Mouse (Mus musculus) midbrain, embryonic 11.5 days (tissue): ENCODE measurements around the gene Acox1. TPM values are rescaled to one million over a fixed set of nuclear protein-coding genes. Genes with fewer than 3 reads are reported as not detected.

Experiments
- ATAC-seq: fragments of 200-750 bp; cut with Nextera tagmentation; 2 replicates; pipeline ENCODE4 v1.8.0; 2017; ENCODE audit warnings: moderate TSS enrichment, moderate library complexity; ENCODE audit not compliant: low FRiP score
- DNase-seq: peaks from one replicate; pipeline ENCODE4 v3.0.0; 2015; ENCODE audit warnings: low spot score; ENCODE audit errors: missing footprints
- H3K27ac ChIP-seq: fragments of 300-500 bp; sonication (generic); 2 replicates; pipeline ENCODE4 v1.5.1; 2014; ENCODE audit warnings: low read depth, low read length
- H3K27me3 ChIP-seq: fragments of 300-500 bp; sonication (generic); 2 replicates; pipeline ENCODE4 v1.6.1; 2014; ENCODE audit warnings: mild to moderate bottlenecking, low read length, moderate library complexity, mixed read lengths; ENCODE audit not compliant: control insufficient read depth, insufficient read depth
- H3K36me3 ChIP-seq: fragments of 300-500 bp; sonication (generic); 2 replicates; pipeline ENCODE4 v1.6.1; 2014; ENCODE audit warnings: mild to moderate bottlenecking, low read length, moderate library complexity, mixed read lengths; ENCODE audit not compliant: control insufficient read depth, insufficient read depth
- H3K4me1 ChIP-seq: fragments of 300-500 bp; sonication (generic); 2 replicates; pipeline ENCODE4 v1.6.1; 2014; ENCODE audit warnings: low read length; ENCODE audit not compliant: control insufficient read depth, insufficient read depth
- H3K4me2 ChIP-seq: fragments of 300-500 bp; sonication (generic); 2 replicates; pipeline ENCODE4 v1.6.1; 2014; ENCODE audit warnings: mild to moderate bottlenecking, moderate library complexity
- H3K4me3 ChIP-seq: fragments of 300-500 bp; sonication (generic); 2 replicates; pipeline ENCODE4 v1.5.1; 2014; ENCODE audit warnings: low read depth, low read length
- H3K9ac ChIP-seq: fragments of 300-500 bp; sonication (generic); 2 replicates; pipeline ENCODE4 v1.6.1; 2014; ENCODE audit warnings: low read length
- H3K9me3 ChIP-seq: fragments of 300-500 bp; sonication (generic); 2 replicates; pipeline ENCODE4 v1.6.1; 2016; ENCODE audit warnings: low read length; ENCODE audit not compliant: control insufficient read depth
- WGBS: fragments of 180-500 bp; shearing (Covaris S2); extraction: QIAGEN DNeasy Blood & Tissue Kit; methylation state at CpG from one replicate; pipeline ENCODE4 v1.1.7; 2014; 5-methylcytosine and 5-hydroxymethylcytosine counted together
- polyA plus RNA-seq: library from polyadenylated mRNA; unstranded; fragments of >200 nt; fragmentation: Nextera tagmentation; extraction: Ambion mirVana; gene quantifications from 2 replicates; pipeline ENCODE4 v1.2.1, GENCODE M21; 2014

Acox1 gene
- polyA plus RNA-seq, 1 experiment from 2014 or later, result 36.1 TPM

GRCm38 (mm10) chr11:116232427-116232826 is 33.6 kb upstream of the Acox1 start:
- H3K9ac ChIP-seq, result no peak overlapping the region

DNA sequence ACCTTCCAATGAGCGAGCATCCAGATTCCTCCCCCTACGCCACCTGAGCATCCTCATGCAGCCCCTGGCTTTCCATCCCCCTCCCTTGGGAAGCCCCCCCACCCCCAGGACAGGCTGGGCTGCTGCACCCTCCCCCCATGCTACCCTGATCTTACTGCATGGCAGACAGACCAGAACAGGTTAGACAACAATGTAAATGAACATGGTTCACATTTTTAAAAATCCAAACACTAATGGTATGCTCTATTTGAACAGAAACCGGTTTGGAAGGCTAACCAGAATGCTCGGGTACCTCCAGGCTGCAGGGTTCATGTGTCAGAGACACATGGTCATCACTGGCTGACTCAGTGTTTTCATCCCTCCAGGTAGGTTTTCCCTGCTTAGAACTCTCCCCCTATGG is 29.9 kb upstream of the Acox1 start:
- ATAC-seq (no peak), DNase-seq (no peak)
- Histone ChIP-seq H3K36me3 (no peaks in the 10 kb centered on the region), H3K9ac (no peak overlapping the region), H3K27ac (no peak overlapping the region), H3K4me3 (no peak overlapping the region), H3K27me3 (peaks cover 9% of the 10 kb centered on the region), H3K9me3 (no peaks in the 10 kb centered on the region), H3K4me2 (no peak overlapping the region), H3K4me1 (no peaks in the 10 kb centered on the region)
- WGBS, result 80% methylated on average over 4 of the region's 4 CpGs

More at GRCm38 (mm10) chr11:116232427-116232826, 33.6 kb upstream of the Acox1 start:
- H3K36me3 ChIP-seq, result no peaks in the 10 kb centered on the region
- no peak for ATAC-seq
- peak overlapping the region; percentile 19; the same call in 1 of the 2 replicates for H3K4me2 ChIP-seq
- H3K9me3 ChIP-seq, result no peaks in the 10 kb centered on the region
- no peaks in the 10 kb centered on the region for H3K4me1 ChIP-seq
- no peak for DNase-seq
- H3K4me3 ChIP-seq, result no peak overlapping the region
- 26% methylated on average over 16 of the region's 17 CpGs for WGBS
- no peak overlapping the region for H3K27ac ChIP-seq
- peaks cover 5% of the 10 kb centered on the region; the same call in 1 of the 2 replicates for H3K27me3 ChIP-seq

GRCm38 (mm10) chr11:116226414-116226813 is 27.6 kb upstream of the Acox1 start:
- H3K9me3 ChIP-seq, result peaks cover 5% of the 10 kb centered on the region; the same call in 1 of the 2 replicates

DNA sequence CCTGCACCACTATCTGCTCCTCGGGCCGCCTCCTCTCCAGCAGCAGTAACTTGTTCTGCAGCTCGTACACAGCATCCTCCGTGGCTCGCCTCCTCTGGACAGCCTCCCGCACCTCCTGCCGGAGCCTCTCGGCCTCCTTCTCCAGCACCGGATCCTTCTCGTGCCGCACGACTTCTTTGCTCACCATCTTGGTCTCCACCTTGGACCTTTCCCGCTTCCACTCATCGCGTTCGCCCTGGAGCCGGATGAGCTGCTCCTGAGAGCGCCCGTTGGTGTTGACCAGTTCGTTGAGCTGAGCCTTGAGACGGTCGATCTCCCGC is 23.9 kb upstream of the Acox1 start:
- peaks cover 7% of the 10 kb centered on the region; the same call in 1 of the 2 replicates for H3K9me3 ChIP-seq
- H3K27me3 ChIP-seq, result peaks cover 36% of the 10 kb centered on the region
- 12% methylated on average over 23 of the region's 23 CpGs for WGBS

More at GRCm38 (mm10) chr11:116226414-116226813, 27.6 kb upstream of the Acox1 start:
- DNase-seq (peak; percentile 97), ATAC-seq (no peak)
- no peak overlapping the region for H3K9ac ChIP-seq
- no peaks in the 10 kb centered on the region for H3K36me3 ChIP-seq
- no peak overlapping the region for H3K4me2 ChIP-seq
- H3K27me3 ChIP-seq, result peaks cover 27% of the 10 kb centered on the region
- no peak overlapping the region for H3K4me3 ChIP-seq
- WGBS, result 2% methylated on average over 2 of the region's 2 CpGs
- H3K27ac ChIP-seq, result no peak overlapping the region
- peaks cover 6% of the 10 kb centered on the region for H3K4me1 ChIP-seq

GRCm38 (mm10) chr11:116221931-116222739 is 23.3 kb upstream of the Acox1 start:
- peaks cover 36% of the 10 kb centered on the region for H3K27me3 ChIP-seq
- H3K4me2 ChIP-seq, result peak overlapping the region; percentile 54
- H3K4me1 ChIP-seq, result peaks cover 8% of the 10 kb centered on the region
- DNase-seq, result peak; percentile 94
- 12% methylated on average over 53 of the region's 53 CpGs for WGBS
- H3K27ac ChIP-seq, result no peak overlapping the region
- no peaks in the 10 kb centered on the region for H3K36me3 ChIP-seq
- no peak for ATAC-seq
- H3K9ac ChIP-seq, result peak overlapping the region; percentile 45; the same call in 1 of the 2 replicates
- peak overlapping the region; percentile 32 for H3K4me3 ChIP-seq
- H3K9me3 ChIP-seq, result peaks cover 7% of the 10 kb centered on the region; the same call in 1 of the 2 replicates

More for the DNA sequence above, 23.9 kb upstream of the Acox1 start:
- DNase-seq, result peak; percentile 91
- Histone ChIP-seq H3K4me1 (peaks cover 8% of the 10 kb centered on the region), H3K4me3 (peak overlapping the region; percentile 32), H3K36me3 (no peaks in the 10 kb centered on the region), H3K9ac (peak overlapping the region; percentile 45; the same call in 1 of the 2 replicates), H3K27ac (no peak overlapping the region), H3K4me2 (peak overlapping the region; percentile 54)
- ATAC-seq, result no peak

DNA sequence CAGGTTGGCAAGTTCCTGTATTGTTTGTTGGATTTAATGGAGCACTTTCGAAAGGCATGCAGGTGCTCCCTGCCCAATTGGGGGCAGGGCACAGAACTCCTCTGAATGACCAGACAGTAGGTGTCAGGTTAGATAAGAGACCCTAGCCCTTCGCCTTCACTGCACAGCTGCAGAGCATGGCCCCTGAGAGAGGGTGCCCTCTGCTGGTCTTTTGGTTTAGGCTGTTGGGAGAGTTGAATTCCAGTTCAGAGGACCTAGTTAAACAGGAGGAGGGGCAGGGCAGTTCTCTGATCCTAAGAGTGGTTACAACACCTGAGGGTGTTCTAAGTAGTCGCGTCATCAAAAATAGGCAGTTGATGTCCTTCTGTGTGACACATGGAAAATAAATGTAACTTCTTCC is 21.0 kb upstream of the Acox1 start:
- DNase-seq (no peak), ATAC-seq (no peak)
- no peak overlapping the region for H3K4me2 ChIP-seq
- H3K9ac ChIP-seq, result no peak overlapping the region
- no peak overlapping the region for H3K27ac ChIP-seq
- 16% methylated on average over 4 of the region's 4 CpGs for WGBS
- H3K9me3 ChIP-seq, result peaks cover 7% of the 10 kb centered on the region; the same call in 1 of the 2 replicates
- H3K27me3 ChIP-seq, result peaks cover 36% of the 10 kb centered on the region
- peaks cover 8% of the 10 kb centered on the region for H3K4me1 ChIP-seq
- no peaks in the 10 kb centered on the region for H3K36me3 ChIP-seq
- H3K4me3 ChIP-seq, result no peak overlapping the region

DNA sequence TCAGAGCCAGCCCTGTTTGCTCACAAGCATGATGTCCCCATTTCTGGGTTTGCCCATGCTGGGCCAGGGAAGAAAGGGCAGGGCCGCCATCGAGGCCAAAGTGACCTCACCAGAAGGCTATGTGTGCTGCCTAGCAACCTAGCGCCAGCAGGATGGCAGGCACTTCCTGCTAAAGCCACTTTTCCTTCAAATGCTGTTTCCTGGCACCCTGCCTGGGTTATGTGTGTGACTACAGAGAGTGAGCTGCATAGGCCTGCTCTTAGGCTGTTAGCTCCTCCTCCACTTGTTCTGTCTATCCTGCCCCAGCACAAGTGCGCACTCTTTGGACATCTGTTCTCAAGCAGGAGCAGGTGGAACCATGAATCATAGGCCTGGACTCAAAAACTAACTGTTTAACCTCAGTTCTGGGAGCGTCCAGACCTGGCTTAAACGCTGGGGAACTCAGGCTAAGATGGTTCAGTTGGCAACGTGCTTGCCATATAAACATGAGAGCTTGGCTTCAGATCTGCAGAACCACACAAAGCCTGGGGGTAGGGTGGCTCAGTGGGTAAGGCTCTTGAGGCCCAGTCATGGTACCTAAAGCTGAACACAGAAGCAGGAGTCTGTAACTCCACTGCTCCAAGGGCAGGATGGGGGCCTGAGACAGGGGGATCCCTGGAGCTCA is 20.0 kb upstream of the Acox1 start:
- DNase-seq (no peak), ATAC-seq (no peak)
- Histone ChIP-seq H3K27me3 (peaks cover 34% of the 10 kb centered on the region), H3K27ac (no peak overlapping the region), H3K9ac (no peak overlapping the region), H3K36me3 (no peaks in the 10 kb centered on the region), H3K4me3 (no peak overlapping the region), H3K4me2 (no peak overlapping the region), H3K4me1 (peaks cover 8% of the 10 kb centered on the region), H3K9me3 (peaks cover 7% of the 10 kb centered on the region; the same call in 1 of the 2 replicates)
- 76% methylated on average over 7 of the region's 7 CpGs for WGBS

DNA sequence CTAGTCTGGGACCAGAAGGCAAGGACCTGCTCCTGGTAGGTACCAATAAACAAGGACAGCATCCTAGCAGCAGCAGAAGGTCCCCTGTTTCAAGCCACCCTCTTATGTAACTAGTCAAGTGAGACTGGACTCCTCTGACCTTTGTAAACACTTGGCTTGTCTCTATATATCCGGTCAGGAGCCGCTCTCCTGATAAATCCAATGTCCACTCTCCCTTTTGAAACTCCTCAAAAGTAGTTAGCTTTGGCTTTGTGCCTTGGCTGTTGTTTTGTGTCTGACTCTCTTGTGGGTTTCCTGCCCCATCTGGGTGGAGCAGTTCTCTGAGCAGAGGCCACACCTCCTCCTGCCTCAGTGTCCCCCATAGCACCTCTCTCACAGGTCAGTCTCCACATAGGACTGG is 19.4 kb upstream of the Acox1 start:
- peaks cover 28% of the 10 kb centered on the region for H3K27me3 ChIP-seq
- 76% methylated on average over 2 of the region's 2 CpGs for WGBS
- peaks cover 7% of the 10 kb centered on the region; the same call in 1 of the 2 replicates for H3K9me3 ChIP-seq
- H3K36me3 ChIP-seq, result no peaks in the 10 kb centered on the region
- DNase-seq, result no peak
- peaks cover 8% of the 10 kb centered on the region for H3K4me1 ChIP-seq
- no peak overlapping the region for H3K27ac ChIP-seq
- no peak for ATAC-seq
- no peak overlapping the region for H3K4me2 ChIP-seq
- no peak overlapping the region for H3K9ac ChIP-seq
- H3K4me3 ChIP-seq, result no peak overlapping the region

- H3K9me3 ChIP-seq, result peaks cover 4% of the 10 kb centered on the region; the same call in 1 of the 2 replicates
- ATAC-seq (no peak), DNase-seq (no peak)
- H3K27me3 ChIP-seq, result peaks cover 10% of the 10 kb centered on the region
- H3K4me2 ChIP-seq, result no peak overlapping the region
- no peak overlapping the region for H3K9ac ChIP-seq
- H3K4me1 ChIP-seq, result 0 out of 2 replicates have a peak, but pooled peaks cover 2% of the 10 kb centered on the region
- no peak overlapping the region for H3K4me3 ChIP-seq
- no peaks in the 10 kb centered on the region for H3K36me3 ChIP-seq
- no peak overlapping the region for H3K27ac ChIP-seq
- 89% methylated on average over 11 of the region's 11 CpGs for WGBS
Observed at GRCm38 (mm10) chr11:116216549-116216948, 17.7 kb upstream of the Acox1 start.
